Mouse (Mus musculus) ES-E14 (cell line): Measurements from ENCODE around the gene Dock11.

Source experiments
- CHD2 ChIP-seq: IDR thresholded peaks from 2 replicates; pipeline ENCODE4 v1.6.1; 2014; ENCODE audit warnings: mild to moderate bottlenecking, low read depth, low read length, inconsistent platforms
- HCFC1 ChIP-seq: IDR thresholded peaks from 2 replicates; pipeline ENCODE4 v1.6.1; 2012; ENCODE audit warnings: low read length, inconsistent platforms, borderline replicate concordance; ENCODE audit not compliant: insufficient read depth
- MAFK ChIP-seq: IDR thresholded peaks from 2 replicates; pipeline ENCODE4 v1.6.1; 2014; ENCODE audit warnings: mild to moderate bottlenecking, low read depth, low read length, inconsistent platforms; ENCODE audit not compliant: insufficient read depth
- ZC3H11A ChIP-seq: IDR thresholded peaks from 2 replicates; pipeline ENCODE4 v1.6.1; 2012; ENCODE audit warnings: low read depth, mild to moderate bottlenecking, inconsistent platforms, low read length, borderline replicate concordance
- ZNF384 ChIP-seq: IDR thresholded peaks from 2 replicates; pipeline ENCODE4 v1.6.1; 2012; ENCODE audit warnings: low read depth, low read length, inconsistent platforms

DNA sequence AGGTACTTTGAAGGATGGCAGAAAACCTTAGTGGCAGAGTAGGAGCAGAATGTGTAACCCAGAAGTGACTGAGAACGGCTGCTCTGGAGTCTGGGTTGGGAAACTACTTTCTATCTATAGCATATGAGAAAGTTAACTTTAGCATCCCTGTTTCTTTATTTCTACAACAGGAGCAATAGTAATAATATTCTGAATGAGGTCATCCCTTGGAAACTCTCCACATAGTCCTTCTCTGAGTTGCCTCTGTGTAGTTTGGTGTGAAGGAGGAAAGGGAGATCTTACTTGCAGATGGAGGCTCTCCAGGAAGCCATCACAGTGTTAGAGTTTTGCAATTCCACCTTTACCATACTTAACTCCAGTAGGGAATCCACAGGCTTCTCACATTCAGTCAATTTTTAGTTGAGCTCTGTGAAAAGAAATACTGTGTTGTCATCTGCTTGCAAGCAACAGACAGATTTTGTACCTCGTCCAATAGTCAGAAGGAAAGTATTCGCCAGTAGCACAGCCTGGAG lies 31.5 kb downstream of the Dock11 start:
- TF ChIP-seq ZNF384 (no peak), HCFC1 (no peak), ZC3H11A (no peak), CHD2 (no peak), MAFK (no peak)
